Mouse (Mus musculus) testis, adult 2 months (tissue): ENCODE results near the gene 2300002M23Rik. TPM values are rescaled to one million over a fixed set of nuclear protein-coding genes. Genes with fewer than 3 reads are reported as not detected.

ENCODE experiments used
- H3K27ac ChIP-seq: fragments of 200-500 bp; 2 replicates; pipeline ENCODE4 v1.5.1; 2012; ENCODE audit warnings: low read depth, low read length; ENCODE audit not compliant: control insufficient read depth, insufficient read depth
- H3K27me3 ChIP-seq: fragments of 200-500 bp; 2 replicates; pipeline ENCODE4 v1.6.1; 2012; ENCODE audit warnings: mild to moderate bottlenecking, low read length, moderate library complexity; ENCODE audit not compliant: control insufficient read depth, insufficient read depth
- H3K36me3 ChIP-seq: fragments of 200-500 bp; 2 replicates; pipeline ENCODE4 v1.6.1; 2012; ENCODE audit warnings: mild to moderate bottlenecking, low read length; ENCODE audit not compliant: control insufficient read depth, insufficient read depth
- H3K4me1 ChIP-seq: fragments of 200-500 bp; 2 replicates; pipeline ENCODE4 v1.6.1; 2012; ENCODE audit warnings: low read length; ENCODE audit not compliant: control insufficient read depth, insufficient read depth
- H3K4me3 ChIP-seq: fragments of 200-500 bp; 2 replicates; pipeline ENCODE4 v1.5.1; 2012; ENCODE audit warnings: low read depth, mild to moderate bottlenecking, low read length, moderate library complexity, mixed read lengths; ENCODE audit not compliant: control insufficient read depth
- CTCF ChIP-seq: fragments of 200-500 bp; IDR thresholded peaks from 2 replicates; pipeline ENCODE4 v1.5.1; 2012; ENCODE audit warnings: low read depth, mild to moderate bottlenecking, inconsistent platforms, low read length, moderate library complexity; ENCODE audit not compliant: control insufficient read depth, insufficient read depth, insufficient replicate concordance
- POLR2A ChIP-seq: fragments of 200-500 bp; IDR thresholded peaks from 2 replicates; pipeline ENCODE4 v1.6.1; 2012; ENCODE audit warnings: low read depth, mild to moderate bottlenecking, inconsistent platforms, low read length, moderate library complexity; ENCODE audit not compliant: control insufficient read depth
- polyA plus RNA-seq: library from polyadenylated mRNA; depleted of rRNA; stranded (reverse); fragments of >200 nt; gene quantifications from 2 replicates; pipeline ENCODE4 v1.2.3, GENCODE M21; 2012; rRNA removed

Gene 2300002M23Rik
- polyA plus RNA-seq, 1 experiment = not detected

DNA sequence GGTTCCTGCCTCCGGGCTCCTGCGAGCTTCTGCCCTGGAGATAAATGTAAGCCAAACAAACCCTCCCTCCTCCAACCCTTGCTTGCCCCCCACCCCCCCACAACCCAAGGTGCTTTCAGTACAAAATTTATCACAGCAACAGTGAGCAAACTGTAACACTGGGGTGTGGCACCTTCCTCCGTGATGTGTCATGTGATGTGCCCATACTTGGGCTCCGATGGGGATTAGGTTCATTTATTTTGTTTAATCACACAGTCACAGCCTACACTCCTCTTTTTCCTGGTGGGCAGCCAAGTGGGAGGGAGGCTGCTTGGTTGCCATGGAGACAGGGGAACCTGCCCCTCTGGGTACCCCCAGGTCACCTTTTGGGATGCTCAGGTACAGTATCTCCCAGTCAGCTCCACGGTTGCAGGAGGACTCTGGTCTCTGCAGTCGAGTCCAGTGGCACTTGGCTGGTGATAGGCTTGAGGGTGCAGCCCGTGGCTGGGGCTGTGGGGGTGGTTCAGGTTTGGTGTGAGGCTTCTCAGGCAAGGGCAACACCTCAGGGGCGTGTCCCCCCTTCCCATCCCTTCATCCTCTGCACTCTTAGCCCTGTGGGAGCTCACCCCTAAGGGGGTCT is 34.6 kb downstream of the 2300002M23Rik start:
- Histone ChIP-seq H3K4me1 (no peaks in the 10 kb centered on the region), H3K27me3 (no peaks in the 10 kb centered on the region), H3K27ac (no peak overlapping the region), H3K4me3 (no peak overlapping the region), H3K36me3 (no peaks in the 10 kb centered on the region)
- TF ChIP-seq CTCF = no peak
- no peak for TF ChIP-seq POLR2A

DNA sequence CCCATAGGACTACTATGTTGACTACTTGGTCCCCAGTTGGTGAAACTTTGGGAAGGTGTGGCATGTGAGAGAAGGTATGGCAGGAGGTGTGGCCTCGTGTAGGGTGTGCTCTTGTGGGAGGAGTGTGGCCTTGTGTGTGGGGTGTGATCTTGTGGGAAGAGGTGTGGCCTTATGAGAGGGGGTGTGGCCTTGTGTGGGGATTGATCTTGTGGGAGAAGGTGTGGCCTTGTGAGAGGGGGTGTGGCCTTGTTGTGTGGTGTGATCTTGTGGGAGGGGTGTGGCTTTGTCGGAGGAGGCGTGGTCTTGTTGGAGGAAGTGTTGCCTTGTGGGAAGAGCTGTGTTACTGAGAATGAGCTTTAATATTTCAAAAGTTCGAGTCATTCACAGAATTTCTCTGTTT is 49.9 kb downstream of the 2300002M23Rik start:
- Histone ChIP-seq H3K27me3 (no peaks in the 10 kb centered on the region), H3K4me3 (no peak overlapping the region), H3K4me1 (no peaks in the 10 kb centered on the region), H3K36me3 (no peaks in the 10 kb centered on the region), H3K27ac (no peak overlapping the region)
- no peak for TF ChIP-seq POLR2A
- no peak for TF ChIP-seq CTCF

Other genes with a start within 250 kb of the 2300002M23Rik start
- gene H2-Q1, start 247.0 kb upstream of the 2300002M23Rik start, polyA plus RNA-seq = not detected in 2 replicates
- 0.53 and 0.90 TPM in 2 replicates for gene H2-Q2, start 225.2 kb upstream of the 2300002M23Rik start, polyA plus RNA-seq
- 3.2 and 4.2 TPM in 2 replicates for gene H2-Q4, start 187.8 kb upstream of the 2300002M23Rik start, polyA plus RNA-seq
- 1.6 and 1.8 TPM in 2 replicates for gene H2-Q6, start 142.6 kb upstream of the 2300002M23Rik start, polyA plus RNA-seq
- gene H2-Q7, start 128.3 kb upstream of the 2300002M23Rik start, polyA plus RNA-seq = 4.9 and 5.2 TPM in 2 replicates
- gene H2-Q10, start 97.4 kb upstream of the 2300002M23Rik start, polyA plus RNA-seq = 0.19 and 0.33 TPM in 2 replicates
- 9.6 and 11.1 TPM in 2 replicates for gene Pou5f1, start 61.4 kb upstream of the 2300002M23Rik start, polyA plus RNA-seq
- 2.5 and 2.6 TPM in 2 replicates for gene Tcf19, start 50.6 kb upstream of the 2300002M23Rik start, polyA plus RNA-seq
- 294 and 295 TPM in 2 replicates for gene Cchcr1, start 50.4 kb upstream of the 2300002M23Rik start, polyA plus RNA-seq
- gene Psors1c2, start 34.2 kb upstream of the 2300002M23Rik start, polyA plus RNA-seq = 2.5 and 3.6 TPM in 2 replicates
- 8.7 and 9.5 TPM in 2 replicates for gene Cdsn, start 15.3 kb upstream of the 2300002M23Rik start, polyA plus RNA-seq
- not detected in 2 replicates for gene Sfta2, start 34.1 kb downstream of the 2300002M23Rik start, polyA plus RNA-seq
- 0.36 TPM in 1 of 2 replicates, not detected in the other for gene Gm9573, start 59.2 kb downstream of the 2300002M23Rik start, polyA plus RNA-seq
- 0.10 and 0.11 TPM in 2 replicates for gene Mucl3, start 76.2 kb downstream of the 2300002M23Rik start, polyA plus RNA-seq
- 9.5 and 9.8 TPM in 2 replicates for gene Vars2, start 100.1 kb downstream of the 2300002M23Rik start, polyA plus RNA-seq
- gene Gtf2h4, start 106.3 kb downstream of the 2300002M23Rik start, polyA plus RNA-seq = 29.4 and 33.7 TPM in 2 replicates
- gene Ddr1, start 137.2 kb downstream of the 2300002M23Rik start, polyA plus RNA-seq = 11.9 and 12.6 TPM in 2 replicates